Mouse (Mus musculus) liver, embryonic 14.5 days (tissue): ENCODE data around the gene Gria3. TPM values are rescaled to one million over a fixed set of nuclear protein-coding genes. Genes with fewer than 3 reads are reported as not detected.

Experiments
- ATAC-seq: fragments of 200-750 bp; cut with Nextera tagmentation; 2 replicates; pipeline ENCODE4 v1.8.0; 2017; ENCODE audit warnings: moderate number of reproducible peaks, mild to moderate bottlenecking, moderate library complexity; ENCODE audit not compliant: insufficient read depth
- DNase-seq, 3 experiments: peaks; one replicate each; pipeline ENCODE4 v3.0.0-alpha.2; 2012 to 2013; ENCODE audit warnings: low read depth in 3 of 3, low spot score in 3 of 3
- H3K27ac ChIP-seq: fragments of 300-500 bp; sonication (generic); 2 replicates; pipeline ENCODE4 v1.5.1; 2014; ENCODE audit warnings: moderate library complexity, mild to moderate bottlenecking, control low read depth, inconsistent platforms
- H3K27me3 ChIP-seq: fragments of 300-500 bp; sonication (generic); 2 replicates; pipeline ENCODE4 v1.6.1; 2014; ENCODE audit warnings: mild to moderate bottlenecking, low read length, moderate library complexity; ENCODE audit not compliant: control insufficient read depth, insufficient read depth
- H3K36me3 ChIP-seq: fragments of 300-500 bp; sonication (generic); replicated peaks from 2 replicates; pipeline ENCODE4 v1.6.1; 2014; ENCODE audit warnings: low read depth; ENCODE audit not compliant: control insufficient read depth, insufficient read depth
- H3K4me1 ChIP-seq, 2 experiments: fragments of 200-500 bp in 1 of 2; fragments of 300-500 bp in 1 of 2; sonication (generic) in 1 of 2; replicated peaks; 2 replicates each; pipeline ENCODE4 v1.6.1; 2012 to 2014; ENCODE audit warnings: antibody characterized with exemption in 1 of 2, inconsistent platforms in 1 of 2, low read length in 1 of 2; ENCODE audit not compliant: control insufficient read depth in 2 of 2, insufficient read depth in 2 of 2
- H3K4me2 ChIP-seq: fragments of 300-500 bp; sonication (generic); 2 replicates; pipeline ENCODE4 v1.6.1; 2014; ENCODE audit warnings: low read depth, mild to moderate bottlenecking, control low read depth, moderate library complexity
- H3K4me3 ChIP-seq, 2 experiments: fragments of 200-500 bp in 1 of 2; fragments of 300-500 bp in 1 of 2; sonication (generic) in 1 of 2; 2 replicates each; pipeline ENCODE4 v1.5.1; 2012 to 2014; ENCODE audit warnings: low read depth in 2 of 2, low read length in 2 of 2, mild to moderate bottlenecking in 2 of 2, control low read depth in 1 of 2, inconsistent platforms in 1 of 2, moderate library complexity in 1 of 2; ENCODE audit not compliant: insufficient read depth in 1 of 2
- H3K9ac ChIP-seq: fragments of 300-500 bp; sonication (generic); replicated peaks from 2 replicates; pipeline ENCODE4 v1.6.1; 2014; ENCODE audit warnings: mild to moderate bottlenecking, control low read depth, moderate library complexity
- H3K9me3 ChIP-seq: fragments of 300-500 bp; sonication (generic); 2 replicates; pipeline ENCODE4 v1.6.1; 2016; ENCODE audit warnings: low read length, mixed read lengths; ENCODE audit not compliant: control insufficient read depth
- CTCF ChIP-seq: IDR thresholded peaks from 2 replicates; pipeline ENCODE4 v1.5.1; 2016; ENCODE audit warnings: antibody characterized with exemption, low read depth, control low read depth
- EP300 ChIP-seq: IDR thresholded peaks from 2 replicates; pipeline ENCODE4 v1.6.1; 2016; ENCODE audit warnings: antibody characterized with exemption, low read depth
- WGBS: fragments of 180-500 bp; shearing (Covaris S2); extraction: QIAGEN DNeasy Blood & Tissue Kit; methylation state at CpG from one replicate; pipeline ENCODE4 v1.1.7; 2014; ENCODE audit not compliant: insufficient replicate concordance; 5-methylcytosine and 5-hydroxymethylcytosine counted together
- polyA plus RNA-seq, 2 experiments: library from polyadenylated mRNA; depleted of rRNA in 1 of 2; stranded (reverse) in 1 of 2; unstranded in 1 of 2; fragments of >200 nt; fragmentation: Nextera tagmentation in 1 of 2; extraction: Ambion mirVana in 1 of 2; gene quantifications; 2 replicates each; pipeline versions ENCODE4 v1.2.1 to v1.2.3; 2012 to 2014

The Gria3 gene
- polyA plus RNA-seq (2012; rRNA removed) (1.1 and 1.6 TPM in 2 replicates), polyA plus RNA-seq (2014; fragmentation: Nextera tagmentation; extraction: Ambion mirVana) (1.1 TPM in 2 replicates)

GRCm38 (mm10) chrX:41400058-41400904 lies at the start of gene Gria3:
Gene Gria3, plus strand, starts transcription at chrX:41400854.
- Histone ChIP-seq H3K9me3 (no peaks in the 10 kb centered on the region), H3K4me1 (0 out of 4 replicates have a peak, but pooled peaks cover 0 to 3% of the 10 kb centered on the region in 2 experiments), H3K27me3 (peaks cover 13% of the 10 kb centered on the region), H3K4me3 (peak within 1 kb of the TSS; percentile 35 to 38), H3K36me3 (no peaks in the 10 kb centered on the region), H3K27ac (no peak within 1 kb of the TSS), H3K4me2 (peak within 1 kb of the TSS; percentile 57), H3K9ac (no peak within 1 kb of the TSS)
- DNase-seq (no peak), ATAC-seq (no peak)
- WGBS: 9% methylated on average over 21 of the region's 21 CpGs
- TF ChIP-seq CTCF: no peak
- no peak for TF ChIP-seq EP300

GRCm38 (mm10) chrX:41387086-41387485 lies 13.6 kb upstream of the Gria3 start:
- H3K4me2 ChIP-seq: no peak overlapping the region
- no peak overlapping the region for H3K9ac ChIP-seq
- no peak for ATAC-seq
- H3K27me3 ChIP-seq: no peaks in the 10 kb centered on the region
- H3K27ac ChIP-seq: no peak overlapping the region
- WGBS: 54% methylated on average over 7 of the region's 7 CpGs
- no peaks in the 10 kb centered on the region for H3K9me3 ChIP-seq
- no peak overlapping the region for H3K4me3 ChIP-seq
- no peaks in the 10 kb centered on the region for H3K4me1 ChIP-seq
- DNase-seq: no peak
- TF ChIP-seq EP300 (no peak), CTCF (no peak)
- no peaks in the 10 kb centered on the region for H3K36me3 ChIP-seq

GRCm38 (mm10) chrX:41389079-41389478 lies 11.6 kb upstream of the Gria3 start:
- WGBS: 58% methylated on average over 1 of the region's 1 CpGs
- TF ChIP-seq EP300: no peak
- no peak for TF ChIP-seq CTCF

GRCm38 (mm10) chrX:41398482-41398881 lies 2.2 kb upstream of the Gria3 start:
- TF ChIP-seq EP300: no peak
- TF ChIP-seq CTCF: no peak
- H3K4me2 ChIP-seq: no peak overlapping the region

More at GRCm38 (mm10) chrX:41389079-41389478, 11.6 kb upstream of the Gria3 start:
- no peak for DNase-seq
- no peak overlapping the region for H3K27ac ChIP-seq
- no peak for ATAC-seq
- H3K9ac ChIP-seq: no peak overlapping the region
- no peaks in the 10 kb centered on the region for H3K9me3 ChIP-seq
- H3K36me3 ChIP-seq: no peaks in the 10 kb centered on the region
- no peaks in the 10 kb centered on the region for H3K27me3 ChIP-seq
- no peak overlapping the region for H3K4me2 ChIP-seq
- H3K4me1 ChIP-seq: no peaks in the 10 kb centered on the region
- H3K4me3 ChIP-seq: no peak overlapping the region

GRCm38 (mm10) chrX:41401186-41401585 lies 532 bp downstream of the Gria3 start:
- peak overlapping the region; percentile 33 to 38; a peak in 3 of 4 replicates for H3K4me3 ChIP-seq
- WGBS: 13% methylated on average over 17 of the region's 17 CpGs

More at GRCm38 (mm10) chrX:41398482-41398881, 2.2 kb upstream of the Gria3 start:
- H3K27ac ChIP-seq: no peak overlapping the region
- DNase-seq (no peak), ATAC-seq (no peak)
- H3K36me3 ChIP-seq: no peaks in the 10 kb centered on the region
- H3K4me3 ChIP-seq: no peak overlapping the region
- H3K27me3 ChIP-seq: peaks cover 13% of the 10 kb centered on the region
- H3K4me1 ChIP-seq: 0 out of 4 replicates have a peak, but pooled peaks cover 0 to 3% of the 10 kb centered on the region in 2 experiments
- H3K9ac ChIP-seq: no peak overlapping the region
- no peaks in the 10 kb centered on the region for H3K9me3 ChIP-seq

More at GRCm38 (mm10) chrX:41401186-41401585, 532 bp downstream of the Gria3 start:
- TF ChIP-seq CTCF: no peak
- TF ChIP-seq EP300: no peak
- H3K4me1 ChIP-seq: 0 out of 4 replicates have a peak, but pooled peaks cover 0 to 3% of the 10 kb centered on the region in 2 experiments
- H3K27me3 ChIP-seq: peaks cover 13% of the 10 kb centered on the region
- no peaks in the 10 kb centered on the region for H3K36me3 ChIP-seq
- H3K4me2 ChIP-seq: peak overlapping the region; percentile 57
- H3K9ac ChIP-seq: no peak overlapping the region
- DNase-seq (no peak), ATAC-seq (no peak)
- no peaks in the 10 kb centered on the region for H3K9me3 ChIP-seq
- no peak overlapping the region for H3K27ac ChIP-seq
